Mouse (Mus musculus): ENCODE data around the gene Irx4.

DNA sequence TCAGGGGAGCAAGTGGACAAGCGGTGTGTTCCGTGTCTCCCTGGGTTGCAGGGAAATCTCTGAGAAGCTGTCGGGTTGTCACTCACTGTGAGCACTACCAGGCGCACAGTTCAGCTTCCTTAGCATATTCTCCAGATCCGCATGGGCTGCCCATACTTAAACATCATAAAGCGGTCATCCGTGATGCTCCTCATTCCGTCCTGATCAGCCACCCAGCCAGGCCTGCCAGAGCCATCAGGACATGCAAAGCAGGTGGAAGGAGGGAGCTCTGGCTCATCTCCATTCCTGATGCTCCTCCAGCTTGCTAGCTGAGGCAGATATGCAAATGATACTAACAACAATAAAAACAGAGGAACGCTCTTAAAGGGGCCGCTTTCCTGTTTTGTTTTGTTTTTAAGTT lies 46.0 kb upstream of the Irx4 start:
- TF ChIP-seq GATA1 (IDR thresholded peaks at IDR 0.05; ENCODE audit: borderline replicate concordance, low read length), result no peak
- no peak for TF ChIP-seq FLI1 (IDR thresholded peaks at IDR 0.05; ENCODE audit: low read length)

Data from megakaryocyte, embryonic 14.5 days (primary cell).